ENCODE assay signal across 19 mouse cellular contexts in genomic region chr9:25241065-25241464, GRCm38 (mm10). TPM values are rescaled to one million over a fixed set of nuclear protein-coding genes. Genes with fewer than 3 reads are reported as not detected.
A peak's percentile ranks its signal among the peaks of the same experiment; 100 is the strongest.
DNase-seq lines count a peak whose midpoint lies in the region; TF ChIP-seq lines count a peak whose summit lies in the region.
"Had no signal": no experiment of that assay in that cellular context is flagged by ENCODE, and none has a peak within 500 bp of the region (broad histone marks: within the 10 kb centered on the region; RNA-seq: fewer than 3 reads in every experiment).

No protein-coding gene starts in this region.

- H3K4me1 ChIP-seq in cortical plate, adult 2 months (ENCODE audit: control insufficient read depth, insufficient read depth, low read length) = no peaks in the 10 kb centered on the region; the same call in 1 of the 2 replicates
- H3K4me1 ChIP-seq: embryonic facial prominence, embryonic 12.5 days; embryonic facial prominence, embryonic 15.5 days; forebrain, embryonic 15.5 days; hindbrain, embryonic 12.5 days; hindbrain, embryonic 15.5 days had no signal

- H3K4me3 ChIP-seq in layer of hippocampus, adult 2 months = no peak overlapping the region
- no peak overlapping the region for H3K4me3 ChIP-seq in cortical plate, adult 2 months (ENCODE audit: insufficient read depth, low read length)
- H3K4me3 ChIP-seq: embryonic facial prominence, embryonic 12.5 days; embryonic facial prominence, embryonic 15.5 days; forebrain, embryonic 15.5 days; gastrocnemius, adult 2 months; hindbrain, embryonic 12.5 days; hindbrain, embryonic 15.5 days had no signal

- no peak for TF ChIP-seq POLR2A in cortical plate, adult 2 months (IDR thresholded peaks at IDR 0.05; ENCODE audit: extremely low read depth, insufficient read depth, low read length)

- peak overlapping the region; percentile 75 for H3K27ac ChIP-seq in layer of hippocampus, adult 2 months
- H3K27ac ChIP-seq in cortical plate, adult 2 months (ENCODE audit: insufficient read depth, low read length) = peak overlapping the region; percentile 86
- H3K27ac ChIP-seq: embryonic facial prominence, embryonic 12.5 days; embryonic facial prominence, embryonic 15.5 days; forebrain, embryonic 15.5 days; gastrocnemius, adult 2 months; hindbrain, embryonic 12.5 days; hindbrain, embryonic 15.5 days had no signal

- no peak for DNase-seq in layer of hippocampus, adult 2 months (ENCODE audit: low spot score in 2 of 2)
- no peak for DNase-seq in layer of hippocampus, postnatal 14 days (ENCODE audit: low spot score in 2 of 2)
- peak; percentile 81 for DNase-seq in brain, adult 2 months (ENCODE audit: low read depth, low spot score)
- DNase-seq in spleen, postnatal 10 days (ENCODE audit: low spot score in 2 of 2) = no peak
- no peak for DNase-seq in T-cell, adult 2 months (ENCODE audit: low spot score)
- DNase-seq: adrenal gland, adult 8-10 months; adrenal gland, postnatal 25 days; cerebellum, adult 8-10 months; cerebellum, postnatal 10 days; cerebellum, postnatal 36 days; gastrocnemius, adult 2 months; gastrocnemius, postnatal 14 days; heart, adult 11 months had no signal

- no peak for TF ChIP-seq CTCF in layer of hippocampus, adult 2 months (conservative IDR thresholded peaks at IDR 0.05)
- TF ChIP-seq CTCF in cortical plate, adult 2 months (IDR thresholded peaks at IDR 0.05; ENCODE audit: extremely low read depth, insufficient read depth, low read length) = no peak

RNA-seq across cellular contexts. Expression of gene Sept7, which starts 11.2 kb away (rescaled TPM):
- 100 to 1,000 TPM; 263 to 265 TPM for total RNA-seq in layer of hippocampus, adult 2 months (2021)
- 100 to 1,000 TPM; 278 to 289 TPM for total RNA-seq in layer of hippocampus, postnatal 14 days (2021)
- polyA plus RNA-seq in cortical plate, adult 2 months (2012; rRNA removed) = 312 and 335 TPM in 2 replicates
